Mouse (Mus musculus) colon, adult 2 months (tissue): Measurements from ENCODE around the gene Lamp2. TPM values are rescaled to one million over a fixed set of nuclear protein-coding genes. Genes with fewer than 3 reads are reported as not detected.

ENCODE experiments used
- polyA plus RNA-seq: library from polyadenylated mRNA; depleted of rRNA; stranded (reverse); fragments of >200 nt; gene quantifications from 2 replicates; pipeline ENCODE4 v1.2.3, GENCODE M21; 2012; rRNA removed

Lamp2 gene
- 22.4 and 27.3 TPM in 2 replicates for polyA plus RNA-seq

DNA sequence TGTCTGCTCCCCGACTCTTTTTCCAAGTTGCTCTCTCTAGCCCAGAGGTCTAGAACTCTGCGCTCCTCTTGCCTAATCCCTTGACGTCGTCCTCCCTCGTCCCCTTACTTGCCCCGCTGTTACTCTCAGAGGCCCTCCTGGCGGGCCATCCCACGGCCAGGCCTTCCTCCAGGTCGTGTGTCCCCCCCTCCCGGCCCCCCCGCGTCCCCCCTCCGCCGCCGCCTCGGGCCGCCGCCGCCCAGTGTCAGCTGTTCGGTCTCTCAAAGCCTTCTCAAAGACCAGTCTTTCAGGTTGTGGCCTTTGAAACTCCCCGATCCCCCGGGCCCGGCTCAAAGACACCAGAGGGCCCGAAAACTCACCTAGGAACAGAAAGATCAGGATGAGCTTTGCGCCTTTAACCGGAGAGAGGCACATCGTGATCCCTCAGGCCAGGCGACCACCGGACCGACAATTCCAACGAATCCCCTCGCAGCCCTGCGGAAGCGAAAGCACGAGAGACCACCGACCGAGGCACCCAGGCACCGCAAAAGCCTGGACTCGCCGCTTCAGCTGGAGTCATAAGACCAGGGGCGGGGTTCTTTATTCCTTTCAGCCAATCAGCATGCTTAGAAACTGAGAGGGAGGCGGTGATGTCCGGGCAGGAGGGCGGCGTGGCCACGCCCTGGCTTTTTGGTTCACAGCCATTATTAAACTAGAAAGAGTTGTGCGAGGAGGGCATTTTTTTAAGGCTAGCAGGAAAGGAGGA lies at the start of gene Lamp2:
TSS of gene Lamp2 (minus strand) at position 565 of the 745 bp plus-strand sequence.

Other genes starting within 250 kb of the Lamp2 start
- gene Tmem255a, start 204.0 kb downstream of the Lamp2 start, polyA plus RNA-seq = 0.27 and 0.30 TPM in 2 replicates
- gene Atp1b4, start 140.3 kb downstream of the Lamp2 start, polyA plus RNA-seq = not detected in 2 replicates
- gene Cul4b, start 119.7 kb upstream of the Lamp2 start, polyA plus RNA-seq = 1.7 and 1.8 TPM in 2 replicates
- gene Mcts1, start 144.1 kb upstream of the Lamp2 start, polyA plus RNA-seq = 3.0 and 3.4 TPM in 2 replicates
- gene C1galt1c1, start 178.6 kb upstream of the Lamp2 start, polyA plus RNA-seq = 9.6 and 11.6 TPM in 2 replicates